28 mouse cellular contexts compared by ENCODE assay signal in genomic region chr2:34262046-34262445, GRCm38 (mm10).
DNase-seq lines count a peak whose midpoint lies in the region; ATAC-seq lines count a peak whose summit lies in the region.
"Had no signal": no experiment of that assay in that cellular context is flagged by ENCODE, and none has a peak within 500 bp of the region (broad histone marks: within the 10 kb centered on the region; RNA-seq: fewer than 3 reads in every experiment).

No protein-coding gene starts in this region.

- H3K4me1 ChIP-seq in hindbrain, embryonic 11.5 days (replicated peaks; ENCODE audit: control insufficient read depth, insufficient read depth, low read length) = no peaks in the 10 kb centered on the region
- H3K4me1 ChIP-seq in hindbrain, embryonic 14.5 days (replicated peaks; ENCODE audit: control insufficient read depth, insufficient read depth, low read length) = peaks cover 25% of the 10 kb centered on the region
- peaks cover 20% of the 10 kb centered on the region for H3K4me1 ChIP-seq in midbrain, embryonic 12.5 days
- H3K4me1 ChIP-seq in midbrain, embryonic 16.5 days (ENCODE audit: control insufficient read depth, insufficient read depth, low read length) = 0 out of 2 replicates have a peak, but pooled peaks cover 2% of the 10 kb centered on the region
- H3K4me1 ChIP-seq: embryonic facial prominence, embryonic 13.5 days had no signal

- H3K36me3 ChIP-seq in hindbrain, embryonic 11.5 days (ENCODE audit: control insufficient read depth, insufficient read depth, low read length) = no peaks in the 10 kb centered on the region
- no peaks in the 10 kb centered on the region for H3K36me3 ChIP-seq in hindbrain, embryonic 14.5 days (replicated peaks; ENCODE audit: control insufficient read depth, insufficient read depth)
- no peaks in the 10 kb centered on the region for H3K36me3 ChIP-seq in midbrain, embryonic 12.5 days
- no peaks in the 10 kb centered on the region for H3K36me3 ChIP-seq in midbrain, embryonic 16.5 days (ENCODE audit: control insufficient read depth, insufficient read depth, low read length)
- H3K36me3 ChIP-seq: embryonic facial prominence, embryonic 13.5 days; forebrain, embryonic 12.5 days; forebrain, embryonic 15.5 days; heart, embryonic 10.5 days; heart, embryonic 13.5 days; hindbrain, embryonic 15.5 days had no signal

- H3K27me3 ChIP-seq in hindbrain, embryonic 11.5 days (ENCODE audit: control insufficient read depth, insufficient read depth, low read length) = no peaks in the 10 kb centered on the region
- no peaks in the 10 kb centered on the region for H3K27me3 ChIP-seq in hindbrain, embryonic 14.5 days (ENCODE audit: control insufficient read depth, insufficient read depth, low read length)
- no peaks in the 10 kb centered on the region for H3K27me3 ChIP-seq in midbrain, embryonic 12.5 days
- H3K27me3 ChIP-seq in midbrain, embryonic 16.5 days (ENCODE audit: control insufficient read depth, insufficient read depth, low read depth, low read length) = no peaks in the 10 kb centered on the region
- H3K27me3 ChIP-seq: embryonic facial prominence, embryonic 13.5 days; forebrain, embryonic 12.5 days; forebrain, embryonic 15.5 days; heart, embryonic 13.5 days; hindbrain, embryonic 15.5 days had no signal

- H3K9ac ChIP-seq in hindbrain, embryonic 11.5 days (ENCODE audit: low read depth, low read length) = no peak overlapping the region
- no peak overlapping the region for H3K9ac ChIP-seq in hindbrain, embryonic 14.5 days
- no peak overlapping the region for H3K9ac ChIP-seq in midbrain, embryonic 12.5 days (replicated peaks)
- H3K9ac ChIP-seq in midbrain, embryonic 16.5 days (ENCODE audit: low read depth, low read length) = no peak overlapping the region
- H3K9ac ChIP-seq: embryonic facial prominence, embryonic 13.5 days; forebrain, embryonic 12.5 days; forebrain, embryonic 15.5 days; heart, embryonic 13.5 days; hindbrain, embryonic 15.5 days had no signal

- peak; percentile 52 for DNase-seq in adrenal gland, adult 2 months
- DNase-seq in adrenal gland, postnatal 4 days (ENCODE audit: low spot score in 2 of 2) = no peak
- no peak for DNase-seq in hindbrain, embryonic 11.5 days (ENCODE audit: low spot score)
- no peak for DNase-seq in hindbrain, embryonic 14.5 days (ENCODE audit: low spot score)
- DNase-seq: cerebellum, adult 11 months; cerebellum, adult 2 months; cerebellum, postnatal 10 days; cerebellum, postnatal 36 days; embryo, embryonic 11 days; gastrocnemius, postnatal 25 days; heart, adult 18-20 months; heart, postnatal 14 days; heart, postnatal 4 days; kidney, adult 18-20 months; kidney, adult 9 months had no signal

- H3K27ac ChIP-seq in hindbrain, embryonic 11.5 days (ENCODE audit: low read depth, low read length) = 0 out of 2 replicates have a peak overlapping the region, but pooled peaks have one; percentile 63
- no peak overlapping the region for H3K27ac ChIP-seq in hindbrain, embryonic 14.5 days
- 0 out of 2 replicates have a peak overlapping the region, but pooled peaks have one; percentile 72 for H3K27ac ChIP-seq in midbrain, embryonic 12.5 days (replicated peaks)
- no peak overlapping the region for H3K27ac ChIP-seq in midbrain, embryonic 16.5 days (ENCODE audit: low read length)
- H3K27ac ChIP-seq: embryonic facial prominence, embryonic 10.5 days; embryonic facial prominence, embryonic 13.5 days; forebrain, embryonic 12.5 days; forebrain, embryonic 15.5 days; heart, embryonic 10.5 days; heart, embryonic 13.5 days; hindbrain, embryonic 15.5 days had no signal

- H3K9me3 ChIP-seq in hindbrain, embryonic 11.5 days (ENCODE audit: control insufficient read depth, low read length) = no peaks in the 10 kb centered on the region
- H3K9me3 ChIP-seq in hindbrain, embryonic 14.5 days (ENCODE audit: control insufficient read depth, low read length) = no peaks in the 10 kb centered on the region
- no peaks in the 10 kb centered on the region for H3K9me3 ChIP-seq in midbrain, embryonic 12.5 days
- H3K9me3 ChIP-seq in midbrain, embryonic 16.5 days (replicated peaks; ENCODE audit: control insufficient read depth, low read length, poor library complexity, severe bottlenecking) = no peaks in the 10 kb centered on the region
- H3K9me3 ChIP-seq: embryonic facial prominence, embryonic 10.5 days; embryonic facial prominence, embryonic 13.5 days; forebrain, embryonic 12.5 days; forebrain, embryonic 15.5 days; heart, embryonic 10.5 days; heart, embryonic 13.5 days; hindbrain, embryonic 15.5 days had no signal

- no peak for ATAC-seq in hindbrain, embryonic 11.5 days (ENCODE audit: low FRiP score)
- no peak for ATAC-seq in hindbrain, embryonic 14.5 days (ENCODE audit: low FRiP score)
- ATAC-seq in midbrain, embryonic 12.5 days (ENCODE audit: low FRiP score, low read depth) = no peak
- ATAC-seq in midbrain, embryonic 16.5 days = no peak
- ATAC-seq: activated CD4-positive, CD25-positive, alpha-beta regulatory T cell, adult 4 months; forebrain, embryonic 15.5 days; inflammation-experienced regulatory T-cells, adult 6 months; intestine, embryonic 16.5 days had no signal

- H3K4me2 ChIP-seq in hindbrain, embryonic 11.5 days (replicated peaks; ENCODE audit: low read depth, low read length) = no peak overlapping the region
- no peak overlapping the region for H3K4me2 ChIP-seq in hindbrain, embryonic 14.5 days (replicated peaks)
- H3K4me2 ChIP-seq in midbrain, embryonic 12.5 days (replicated peaks) = no peak overlapping the region
- H3K4me2 ChIP-seq in midbrain, embryonic 16.5 days (ENCODE audit: low read length) = no peak overlapping the region
- H3K4me2 ChIP-seq: embryonic facial prominence, embryonic 13.5 days; forebrain, embryonic 12.5 days; forebrain, embryonic 15.5 days; heart, embryonic 13.5 days; hindbrain, embryonic 15.5 days had no signal

- no peak overlapping the region for H3K4me3 ChIP-seq in hindbrain, embryonic 11.5 days (ENCODE audit: low read depth, low read length)
- H3K4me3 ChIP-seq in hindbrain, embryonic 14.5 days (replicated peaks; ENCODE audit: low read length) = no peak overlapping the region
- no peak overlapping the region for H3K4me3 ChIP-seq in midbrain, embryonic 12.5 days
- no peak overlapping the region for H3K4me3 ChIP-seq in midbrain, embryonic 16.5 days (ENCODE audit: low read depth, low read length)
- H3K4me3 ChIP-seq: embryonic facial prominence, embryonic 10.5 days; embryonic facial prominence, embryonic 13.5 days; erythroblast, embryonic 14.5 days; forebrain, embryonic 12.5 days; forebrain, embryonic 15.5 days; heart, embryonic 10.5 days; heart, embryonic 13.5 days; hindbrain, embryonic 15.5 days had no signal

Comparison
In these comparisons a context has a peak if more than half of its experiments do, and no peak if none do; other contexts are left out.
1. H3K27ac ChIP-seq: peak in hindbrain, embryonic 11.5 days (single experiment) and midbrain, embryonic 12.5 days (single experiment); none in hindbrain, embryonic 14.5 days (single experiment) and midbrain, embryonic 16.5 days (single experiment).